Mouse (Mus musculus) spleen, adult 2 months (tissue): Measurements from ENCODE around the gene Patl2.

Experiments
- CTCF ChIP-seq: fragments of 200-500 bp; IDR thresholded peaks from 2 replicates; pipeline ENCODE4 v1.5.1; 2011; ENCODE audit warnings: mild to moderate bottlenecking, inconsistent platforms; ENCODE audit not compliant: insufficient read depth, insufficient read length, insufficient replicate concordance; ENCODE audit errors: extremely low read depth
- POLR2A ChIP-seq: fragments of 200-500 bp; IDR thresholded peaks from 2 replicates; pipeline ENCODE4 v1.6.1; 2011; ENCODE audit warnings: low read depth, low read length, inconsistent platforms

DNA sequence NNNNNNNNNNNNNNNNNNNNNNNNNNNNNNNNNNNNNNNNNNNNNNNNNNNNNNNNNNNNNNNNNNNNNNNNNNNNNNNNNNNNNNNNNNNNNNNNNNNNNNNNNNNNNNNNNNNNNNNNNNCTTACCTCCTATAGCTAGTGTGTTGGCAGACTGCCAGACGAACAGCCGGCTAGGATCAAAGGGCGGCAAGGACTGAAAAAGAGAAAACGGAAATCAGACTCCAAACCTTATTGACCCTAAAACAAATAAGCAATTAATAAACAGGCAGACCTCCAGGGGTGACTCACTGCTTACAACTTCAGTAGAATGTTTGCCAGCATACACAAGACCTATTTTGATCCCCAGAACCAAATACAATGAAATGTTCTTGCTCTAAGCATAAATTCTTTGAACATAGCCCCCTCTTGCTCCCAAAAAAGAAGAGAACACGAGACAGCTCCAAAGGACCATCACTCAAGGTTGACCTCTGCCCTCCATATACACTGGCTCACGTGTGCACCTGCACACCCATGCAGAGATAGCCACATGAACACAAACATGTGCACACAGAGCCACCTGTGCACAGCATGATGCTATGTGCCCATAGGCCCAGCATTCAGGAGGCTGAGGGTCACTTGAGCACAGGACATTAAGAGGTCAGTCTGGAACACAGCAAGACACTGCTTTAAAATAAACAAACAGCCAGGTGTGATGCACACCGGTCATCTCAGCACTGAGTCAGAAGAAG is 104.1 kb downstream of the Patl2 start:
- TF ChIP-seq POLR2A (no peak), CTCF (no peak)
